Mouse (Mus musculus): ENCODE results near the gene Cd200r1.
A peak's percentile ranks its signal among the peaks of the same experiment; 100 is the strongest.
"Not testable (repeated sequence)": the region's sequence is repeated elsewhere in the genome, so short reads cannot be mapped to it uniquely, and the experiment has no call there.

Cd200r1 gene

GRCm38 (mm10) chr16:44766320-44766892, 870 bp downstream of the Cd200r1 start:
- DNase-seq (ENCODE audit: low read depth, low spot score), result no peak

- DNase-seq (ENCODE audit: low read depth, low spot score), result no peak
Measured at GRCm38 (mm10) chr16:44767506-44767905, 2.0 kb downstream of the Cd200r1 start.

- peak; percentile 46 for DNase-seq (ENCODE audit: low read depth, low spot score)
Measured at GRCm38 (mm10) chr16:44767967-44768366, 2.4 kb downstream of the Cd200r1 start.

GRCm38 (mm10) chr16:44772577-44772976, 7.0 kb downstream of the Cd200r1 start:
- DNase-seq (ENCODE audit: low read depth, low spot score), result no peak

- no peak for DNase-seq (ENCODE audit: low read depth, low spot score)
Measured at GRCm38 (mm10) chr16:44773673-44774072, 8.1 kb downstream of the Cd200r1 start.

GRCm38 (mm10) chr16:44774201-44774600, 8.7 kb downstream of the Cd200r1 start:
- no peak for DNase-seq (ENCODE audit: low read depth, low spot score)

GRCm38 (mm10) chr16:44778538-44779147, 13.1 kb downstream of the Cd200r1 start:
- no peak for DNase-seq (ENCODE audit: low read depth, low spot score)

GRCm38 (mm10) chr16:44779494-44779893, 14.0 kb downstream of the Cd200r1 start:
- DNase-seq (ENCODE audit: low read depth, low spot score), result no peak

- peak; percentile 20 for DNase-seq (ENCODE audit: low read depth, low spot score)
Measured at GRCm38 (mm10) chr16:44780751-44781150, 15.2 kb downstream of the Cd200r1 start.

- DNase-seq (ENCODE audit: low read depth, low spot score), result no peak
Measured at GRCm38 (mm10) chr16:44786934-44787333, 21.4 kb downstream of the Cd200r1 start.

- DNase-seq (ENCODE audit: low read depth, low spot score), result no peak
Measured at GRCm38 (mm10) chr16:44794416-44794815, 28.9 kb downstream of the Cd200r1 start.

GRCm38 (mm10) chr16:44805976-44806375, 40.4 kb downstream of the Cd200r1 start:
- no peak for DNase-seq (ENCODE audit: low read depth, low spot score)

- not testable (repeated sequence) for DNase-seq (ENCODE audit: low read depth, low spot score)
Measured at GRCm38 (mm10) chr16:44810223-44810622, 44.7 kb downstream of the Cd200r1 start.

- DNase-seq (ENCODE audit: low read depth, low spot score), result no peak
Measured at GRCm38 (mm10) chr16:44811544-44811943, 46.0 kb downstream of the Cd200r1 start, which contains the start of gene Cd200r4. Cd200r4 (plus strand) TSS chr16:44811733.

GRCm38 (mm10) chr16:44812468-44813065, 47.0 kb downstream of the Cd200r1 start:
- no peak for DNase-seq (ENCODE audit: low read depth, low spot score)

GRCm38 (mm10) chr16:44818010-44818409, 52.5 kb downstream of the Cd200r1 start:
- no peak for DNase-seq (ENCODE audit: low read depth, low spot score)

GRCm38 (mm10) chr16:44820545-44820944, 55.0 kb downstream of the Cd200r1 start:
- DNase-seq (ENCODE audit: low read depth, low spot score), result no peak

GRCm38 (mm10) chr16:44832286-44832685, 66.8 kb downstream of the Cd200r1 start:
- no peak for DNase-seq (ENCODE audit: low read depth, low spot score)

GRCm38 (mm10) chr16:44833189-44833588, 67.7 kb downstream of the Cd200r1 start:
- DNase-seq (ENCODE audit: low read depth, low spot score), result not testable (repeated sequence)
